Mouse (Mus musculus) midbrain, embryonic 13.5 days (tissue): ENCODE measurements around the gene Tmem171. TPM values are rescaled to one million over a fixed set of nuclear protein-coding genes. Genes with fewer than 3 reads are reported as not detected.

Source experiments
- ATAC-seq: fragments of 200-750 bp; cut with Nextera tagmentation; 2 replicates; pipeline ENCODE4 v1.8.0; 2017; ENCODE audit warnings: mild to moderate bottlenecking, moderate TSS enrichment, moderate library complexity
- H3K27ac ChIP-seq: fragments of 300-500 bp; sonication (generic); 2 replicates; pipeline ENCODE4 v1.5.1; 2015; ENCODE audit warnings: inconsistent platforms, mild to moderate bottlenecking, moderate library complexity
- H3K27me3 ChIP-seq: fragments of 300-500 bp; sonication (generic); 2 replicates; pipeline ENCODE4 v1.6.1; 2015; ENCODE audit warnings: mild to moderate bottlenecking, inconsistent platforms
- H3K36me3 ChIP-seq: fragments of 300-500 bp; sonication (generic); 2 replicates; pipeline ENCODE4 v1.6.1; 2015; ENCODE audit warnings: mild to moderate bottlenecking, inconsistent platforms
- H3K4me1 ChIP-seq: fragments of 300-500 bp; sonication (generic); replicated peaks from 2 replicates; pipeline ENCODE4 v1.6.1; 2015; ENCODE audit warnings: inconsistent platforms
- H3K4me2 ChIP-seq: fragments of 300-500 bp; sonication (generic); replicated peaks from 2 replicates; pipeline ENCODE4 v1.6.1; 2015; ENCODE audit warnings: moderate library complexity, mild to moderate bottlenecking, inconsistent platforms
- H3K4me3 ChIP-seq: fragments of 300-500 bp; sonication (generic); replicated peaks from 2 replicates; pipeline ENCODE4 v1.5.1; 2015; ENCODE audit warnings: mild to moderate bottlenecking, inconsistent platforms
- H3K9ac ChIP-seq: fragments of 300-500 bp; sonication (generic); replicated peaks from 2 replicates; pipeline ENCODE4 v1.6.1; 2015; ENCODE audit warnings: mild to moderate bottlenecking, inconsistent platforms
- H3K9me3 ChIP-seq: fragments of 300-500 bp; sonication (generic); 2 replicates; pipeline ENCODE4 v1.6.1; 2016; ENCODE audit warnings: mild to moderate bottlenecking, inconsistent platforms
- WGBS: fragments of 180-500 bp; shearing (Covaris S2); methylation state at CpG from one replicate; pipeline ENCODE4 v1.1.7; 2015; 5-methylcytosine and 5-hydroxymethylcytosine counted together
- polyA plus RNA-seq: library from polyadenylated mRNA; unstranded; fragments of >200 nt; fragmentation: Nextera tagmentation; extraction: Ambion mirVana; gene quantifications from 2 replicates; pipeline ENCODE4 v1.2.1, GENCODE M21; 2015

Gene Tmem171
- polyA plus RNA-seq, 1 experiment from 2014 or later: not detected

DNA sequence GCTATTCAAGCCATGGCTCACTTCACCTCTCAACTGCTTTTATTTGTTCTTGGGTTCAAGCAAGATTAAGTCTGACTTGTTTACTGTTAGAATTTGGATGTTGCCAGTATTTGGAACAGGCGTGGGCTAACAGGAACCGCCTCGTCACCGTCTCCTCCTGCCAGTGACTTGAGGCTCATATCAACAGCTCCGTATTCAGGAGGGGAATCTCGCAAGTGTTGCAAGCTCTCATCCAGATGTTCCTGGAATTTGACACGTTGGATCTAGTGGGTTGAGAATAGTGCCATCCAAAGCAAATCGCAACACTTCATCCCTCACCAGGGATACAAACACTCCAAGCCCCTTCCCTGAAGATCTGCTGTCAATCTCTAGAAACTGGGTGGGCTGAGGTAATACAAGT, 15.6 kb upstream of the Tmem171 start:
- Histone ChIP-seq H3K27ac (no peak overlapping the region), H3K4me3 (no peak overlapping the region), H3K4me1 (no peaks in the 10 kb centered on the region), H3K36me3 (peaks cover 4% of the 10 kb centered on the region; the same call in 1 of the 2 replicates), H3K9me3 (no peaks in the 10 kb centered on the region), H3K27me3 (no peaks in the 10 kb centered on the region), H3K4me2 (no peak overlapping the region), H3K9ac (no peak overlapping the region)
- no peak for ATAC-seq
- WGBS: 81% methylated on average over 8 of the region's 8 CpGs

- Histone ChIP-seq H3K4me1 (no peaks in the 10 kb centered on the region), H3K4me3 (no peak overlapping the region), H3K27me3 (no peaks in the 10 kb centered on the region), H3K9ac (no peak overlapping the region), H3K27ac (no peak overlapping the region), H3K36me3 (no peaks in the 10 kb centered on the region), H3K9me3 (no peaks in the 10 kb centered on the region), H3K4me2 (no peak overlapping the region)
- 80% methylated on average over 4 of the region's 4 CpGs for WGBS
- ATAC-seq: no peak
Observed at GRCm38 (mm10) chr13:98705501-98705900, 10.9 kb upstream of the Tmem171 start.

- H3K9ac ChIP-seq: no peak overlapping the region
- WGBS: 91% methylated on average over 8 of the region's 8 CpGs
- H3K4me1 ChIP-seq: no peaks in the 10 kb centered on the region
- H3K27ac ChIP-seq: no peak overlapping the region
- no peak for ATAC-seq
- no peaks in the 10 kb centered on the region for H3K9me3 ChIP-seq
- H3K27me3 ChIP-seq: no peaks in the 10 kb centered on the region
- no peaks in the 10 kb centered on the region for H3K36me3 ChIP-seq
- no peak overlapping the region for H3K4me3 ChIP-seq
- H3K4me2 ChIP-seq: no peak overlapping the region
Observed at GRCm38 (mm10) chr13:98703786-98704185, 9.2 kb upstream of the Tmem171 start.

GRCm38 (mm10) chr13:98702361-98702760, 7.7 kb upstream of the Tmem171 start:
- no peak for ATAC-seq
- Histone ChIP-seq H3K27me3 (no peaks in the 10 kb centered on the region), H3K9ac (no peak overlapping the region), H3K9me3 (no peaks in the 10 kb centered on the region), H3K36me3 (no peaks in the 10 kb centered on the region), H3K4me1 (no peaks in the 10 kb centered on the region), H3K27ac (no peak overlapping the region), H3K4me3 (no peak overlapping the region), H3K4me2 (no peak overlapping the region)
- WGBS: 87% methylated on average over 8 of the region's 8 CpGs

DNA sequence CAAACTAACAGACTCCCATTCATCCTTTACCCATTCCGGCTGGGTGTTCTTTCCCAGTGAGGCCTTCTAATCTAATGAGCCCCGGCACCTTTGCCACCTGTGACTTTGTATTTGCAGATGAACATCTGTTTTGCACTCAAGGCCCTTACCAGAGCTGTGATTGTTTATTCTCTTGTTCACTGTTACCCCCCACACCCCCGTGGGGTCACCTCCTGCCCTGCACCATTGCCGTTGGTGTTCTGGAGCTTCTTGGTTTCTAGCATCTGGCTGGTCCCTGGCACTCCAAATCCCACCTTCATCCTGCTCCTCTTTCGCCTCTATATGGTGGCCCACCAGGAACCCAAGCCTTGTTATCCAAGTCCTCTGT, 6.7 kb upstream of the Tmem171 start:
- H3K4me2 ChIP-seq: no peak overlapping the region
- H3K9ac ChIP-seq: no peak overlapping the region
- peaks cover 2% of the 10 kb centered on the region for H3K27me3 ChIP-seq
- no peak overlapping the region for H3K4me3 ChIP-seq
- H3K9me3 ChIP-seq: no peaks in the 10 kb centered on the region
- H3K27ac ChIP-seq: no peak overlapping the region
- H3K4me1 ChIP-seq: no peaks in the 10 kb centered on the region
- no peak for ATAC-seq
- H3K36me3 ChIP-seq: no peaks in the 10 kb centered on the region
- WGBS: 83% methylated on average over 5 of the region's 5 CpGs

GRCm38 (mm10) chr13:98700661-98701308, 6.2 kb upstream of the Tmem171 start:
- Histone ChIP-seq H3K4me3 (no peak overlapping the region), H3K9ac (no peak overlapping the region), H3K27ac (no peak overlapping the region), H3K9me3 (no peaks in the 10 kb centered on the region), H3K4me1 (no peaks in the 10 kb centered on the region), H3K36me3 (no peaks in the 10 kb centered on the region), H3K4me2 (no peak overlapping the region), H3K27me3 (peaks cover 7% of the 10 kb centered on the region)
- 73% methylated on average over 10 of the region's 10 CpGs for WGBS
- no peak for ATAC-seq

- ATAC-seq: no peak
Observed at GRCm38 (mm10) chr13:98699982-98700540, 5.4 kb upstream of the Tmem171 start.

GRCm38 (mm10) chr13:98699051-98699744, 4.6 kb upstream of the Tmem171 start:
- no peak overlapping the region for H3K27ac ChIP-seq
- H3K36me3 ChIP-seq: no peaks in the 10 kb centered on the region
- no peak overlapping the region for H3K9ac ChIP-seq
- H3K9me3 ChIP-seq: no peaks in the 10 kb centered on the region
- H3K4me1 ChIP-seq: peaks cover 8% of the 10 kb centered on the region
- WGBS: 82% methylated on average over 14 of the region's 14 CpGs
- H3K4me3 ChIP-seq: no peak overlapping the region
- ATAC-seq: no peak
- no peak overlapping the region for H3K4me2 ChIP-seq
- peaks cover 23% of the 10 kb centered on the region for H3K27me3 ChIP-seq

More at GRCm38 (mm10) chr13:98699982-98700540, 5.4 kb upstream of the Tmem171 start:
- Histone ChIP-seq H3K4me2 (no peak overlapping the region), H3K4me3 (no peak overlapping the region), H3K9me3 (no peaks in the 10 kb centered on the region), H3K4me1 (peaks cover 3% of the 10 kb centered on the region), H3K27ac (no peak overlapping the region), H3K9ac (no peak overlapping the region), H3K36me3 (no peaks in the 10 kb centered on the region), H3K27me3 (peaks cover 15% of the 10 kb centered on the region)
- WGBS: 91% methylated on average over 5 of the region's 5 CpGs

GRCm38 (mm10) chr13:98696716-98697115, 2.1 kb upstream of the Tmem171 start:
- H3K36me3 ChIP-seq: no peaks in the 10 kb centered on the region
- WGBS: 83% methylated on average over 3 of the region's 3 CpGs
- peaks cover 35% of the 10 kb centered on the region for H3K27me3 ChIP-seq
- no peak overlapping the region for H3K27ac ChIP-seq
- H3K9ac ChIP-seq: no peak overlapping the region
- H3K9me3 ChIP-seq: no peaks in the 10 kb centered on the region
- H3K4me2 ChIP-seq: no peak overlapping the region
- no peak overlapping the region for H3K4me3 ChIP-seq
- peaks cover 8% of the 10 kb centered on the region for H3K4me1 ChIP-seq
- no peak for ATAC-seq

- Histone ChIP-seq H3K4me1 (peaks cover 8% of the 10 kb centered on the region), H3K27ac (no peak overlapping the region), H3K27me3 (peaks cover 35% of the 10 kb centered on the region), H3K4me2 (no peak overlapping the region), H3K9me3 (no peaks in the 10 kb centered on the region), H3K4me3 (no peak overlapping the region), H3K36me3 (no peaks in the 10 kb centered on the region), H3K9ac (no peak overlapping the region)
- ATAC-seq: peak; percentile 4; the same call in 1 of the 2 replicates
- WGBS: 26% methylated on average over 2 of the region's 2 CpGs
Observed at GRCm38 (mm10) chr13:98695546-98695945, 912 bp upstream of the Tmem171 start.

DNA sequence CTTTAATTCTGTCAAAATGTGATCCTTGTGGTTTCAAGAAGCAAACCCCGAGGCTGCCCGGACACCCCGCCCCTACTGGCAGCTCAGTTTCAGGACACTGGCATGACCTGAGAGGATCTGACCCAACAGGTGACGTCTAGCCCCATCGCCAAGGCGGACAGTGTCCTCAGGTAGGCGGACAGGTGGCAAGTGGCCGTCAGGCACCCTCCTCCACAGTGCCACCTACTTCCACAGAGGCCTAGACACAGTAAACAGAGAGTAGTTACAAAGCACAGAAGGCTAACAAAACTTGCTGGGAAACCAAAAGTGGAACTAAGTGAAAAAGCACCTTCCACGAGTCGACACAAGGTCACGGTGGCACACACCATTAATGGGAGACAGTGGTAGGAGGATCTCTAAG, 1.3 kb downstream of the Tmem171 start:
- 92% methylated on average over 11 of the region's 11 CpGs for WGBS

GRCm38 (mm10) chr13:98691956-98692515, 2.6 kb downstream of the Tmem171 start:
- Histone ChIP-seq H3K9ac (no peak overlapping the region), H3K9me3 (no peaks in the 10 kb centered on the region), H3K4me3 (no peak overlapping the region), H3K4me1 (peaks cover 18% of the 10 kb centered on the region), H3K27me3 (peaks cover 35% of the 10 kb centered on the region), H3K27ac (no peak overlapping the region), H3K36me3 (no peaks in the 10 kb centered on the region), H3K4me2 (no peak overlapping the region)
- WGBS: 92% methylated on average over 13 of the region's 13 CpGs
- ATAC-seq: no peak

More for the DNA sequence above, 1.3 kb downstream of the Tmem171 start:
- no peaks in the 10 kb centered on the region for H3K9me3 ChIP-seq
- no peak overlapping the region for H3K27ac ChIP-seq
- H3K4me3 ChIP-seq: no peak overlapping the region
- H3K36me3 ChIP-seq: no peaks in the 10 kb centered on the region
- H3K27me3 ChIP-seq: peaks cover 35% of the 10 kb centered on the region
- no peak overlapping the region for H3K4me2 ChIP-seq
- peaks cover 9% of the 10 kb centered on the region for H3K4me1 ChIP-seq
- no peak overlapping the region for H3K9ac ChIP-seq
- no peak for ATAC-seq
